Mouse (Mus musculus): Measurements from ENCODE around the gene Pcbp1. TPM values are rescaled to one million over a fixed set of nuclear protein-coding genes. Genes with fewer than 3 reads are reported as not detected.
A peak's percentile ranks its signal among the peaks of the same experiment; 100 is the strongest.

Gene Pcbp1
- total RNA-seq, 2 experiments from 2014 or later = 197 to 204 TPM

- DNase-seq (ENCODE audit: low spot score in 2 of 2) = peak; percentile 10 to 35
Measured at GRCm38 (mm10) chr6:86524879-86525645, 1.1 kb downstream of the Pcbp1 start.

DNA sequence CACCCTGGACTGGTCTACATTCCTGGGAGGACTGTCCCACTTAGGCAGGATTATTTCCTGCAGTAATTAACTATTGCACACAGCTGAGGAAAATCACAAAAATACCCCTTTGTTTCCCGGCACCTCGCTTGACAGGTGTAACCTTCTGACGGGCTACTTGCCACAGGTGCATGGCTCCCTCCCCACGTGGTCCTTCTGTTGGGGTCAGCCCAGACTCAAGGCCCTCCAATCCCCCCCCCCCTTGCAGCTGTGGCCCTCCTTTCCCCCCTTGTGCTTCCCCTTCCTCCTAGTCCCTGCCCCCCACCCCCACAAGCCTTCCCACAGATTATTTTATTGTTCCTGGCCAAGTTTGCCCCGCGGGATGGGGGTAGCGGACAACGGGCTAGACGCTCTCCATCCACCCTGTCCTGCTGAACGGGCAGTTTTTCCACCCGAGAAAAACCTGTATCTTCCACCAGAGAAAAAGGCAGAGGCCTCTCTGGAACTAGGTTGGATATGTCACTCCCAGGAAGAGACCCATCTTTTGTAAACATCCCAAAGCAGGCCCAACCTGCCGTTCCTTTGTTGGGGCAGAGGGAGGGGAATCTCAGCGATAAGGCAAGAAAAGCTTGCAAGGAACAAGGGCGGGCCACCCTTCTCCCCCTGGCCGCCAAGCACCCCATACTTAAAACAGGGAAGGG lies 2.2 kb downstream of the Pcbp1 start:
- DNase-seq (ENCODE audit: low spot score in 2 of 2) = no peak

- DNase-seq (ENCODE audit: low spot score in 2 of 2) = peak in 1 of 2 experiments; percentile 6
Measured at GRCm38 (mm10) chr6:86523242-86523754, 2.8 kb downstream of the Pcbp1 start.

DNA sequence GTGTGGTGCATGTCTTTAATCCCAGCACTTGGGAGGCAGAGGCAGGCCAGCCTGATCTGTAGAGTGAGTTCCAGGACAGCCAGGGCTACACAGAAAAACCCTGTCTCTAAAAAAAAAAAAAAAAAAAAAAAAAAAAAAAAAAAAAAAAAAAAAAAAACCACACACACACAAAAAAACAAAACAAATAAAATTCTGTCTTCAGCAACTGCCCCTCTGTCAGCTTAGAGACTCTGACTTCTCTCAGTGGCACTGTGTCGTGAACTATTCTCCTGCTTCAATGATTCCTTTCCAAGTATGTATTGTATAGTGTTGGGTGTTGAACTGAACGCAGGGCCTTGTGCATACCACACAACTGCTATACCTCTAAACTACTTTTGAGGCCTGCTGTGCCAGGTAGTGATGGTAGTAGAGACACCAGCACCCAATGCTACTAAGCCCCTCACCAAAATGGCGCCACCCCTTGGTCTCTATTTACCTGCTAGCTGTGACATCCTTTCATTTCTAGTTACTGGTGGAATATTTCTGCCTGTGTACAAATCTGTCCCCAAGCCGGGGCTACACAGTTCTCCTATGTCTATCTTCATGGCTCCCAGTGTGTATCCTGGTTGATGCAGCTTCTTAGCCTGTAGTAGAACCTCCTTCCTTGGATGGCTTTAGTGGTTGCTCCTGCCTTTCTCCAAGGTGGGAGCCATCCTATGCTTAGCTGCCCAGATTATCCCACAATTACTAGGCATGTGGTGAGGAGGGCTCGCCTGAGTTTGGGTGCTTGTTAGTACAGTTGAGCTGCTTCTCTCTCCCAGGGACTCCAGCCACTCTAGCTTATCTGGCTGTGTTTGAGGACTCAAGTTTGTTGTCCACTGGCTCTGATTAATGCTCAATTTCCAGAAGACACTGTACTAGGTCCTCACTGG lies 3.9 kb downstream of the Pcbp1 start:
- no peak for DNase-seq (ENCODE audit: low spot score in 2 of 2)

GRCm38 (mm10) chr6:86519767-86520345 lies 6.3 kb downstream of the Pcbp1 start:
- DNase-seq (ENCODE audit: low spot score in 2 of 2) = no peak

DNA sequence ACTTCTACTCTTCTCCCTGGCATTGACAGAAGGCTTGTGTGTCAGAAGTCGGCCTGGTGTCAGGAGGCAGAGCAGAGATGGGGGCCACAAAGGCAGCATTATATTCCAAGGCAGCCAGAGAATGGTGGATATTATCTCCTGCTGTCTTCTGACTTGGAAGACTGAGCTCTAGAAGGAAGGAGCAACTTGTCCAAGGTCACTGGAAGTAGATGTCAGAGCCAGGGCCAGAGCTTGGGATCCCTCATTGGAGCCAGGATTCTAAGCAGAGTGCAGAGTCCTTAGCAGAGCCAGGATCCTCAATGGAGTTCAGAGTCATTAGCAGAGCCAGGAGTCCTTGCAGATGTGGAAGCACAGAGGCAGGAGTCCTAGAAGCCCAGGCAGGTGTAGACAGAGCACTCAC lies 10.1 kb downstream of the Pcbp1 start:
- peak in 1 of 2 experiments; percentile 9 for DNase-seq (ENCODE audit: low spot score in 2 of 2)

GRCm38 (mm10) chr6:86513296-86513695 lies 12.8 kb downstream of the Pcbp1 start:
- DNase-seq (ENCODE audit: low spot score in 2 of 2) = no peak

GRCm38 (mm10) chr6:86510979-86511378 lies 15.1 kb downstream of the Pcbp1 start:
- no peak for DNase-seq (ENCODE audit: low spot score in 2 of 2)

DNA sequence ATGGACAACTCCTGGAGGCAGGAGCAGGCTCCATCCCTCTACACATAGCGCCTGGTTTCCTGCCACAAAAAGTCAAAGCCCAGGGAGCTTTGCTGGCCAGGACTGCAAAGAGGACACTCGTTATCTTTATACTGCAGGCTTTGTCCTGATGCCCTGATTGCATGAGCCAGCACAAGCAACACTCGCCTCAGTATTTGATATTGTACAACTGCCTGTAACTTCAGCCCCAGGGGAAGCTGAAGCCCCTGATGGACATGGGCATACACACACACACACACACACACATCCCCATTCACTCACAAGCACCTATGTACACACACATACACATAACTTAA lies 16.3 kb downstream of the Pcbp1 start:
- no peak for DNase-seq (ENCODE audit: low spot score in 2 of 2)

- no peak for DNase-seq (ENCODE audit: low spot score in 2 of 2)
Measured at GRCm38 (mm10) chr6:86509194-86509865, 16.8 kb downstream of the Pcbp1 start.

- DNase-seq (ENCODE audit: low spot score in 2 of 2) = no peak
Measured at GRCm38 (mm10) chr6:86508736-86509135, 17.4 kb downstream of the Pcbp1 start.

GRCm38 (mm10) chr6:86507116-86507515 lies 19.0 kb downstream of the Pcbp1 start:
- DNase-seq (ENCODE audit: low spot score in 2 of 2) = no peak

DNA sequence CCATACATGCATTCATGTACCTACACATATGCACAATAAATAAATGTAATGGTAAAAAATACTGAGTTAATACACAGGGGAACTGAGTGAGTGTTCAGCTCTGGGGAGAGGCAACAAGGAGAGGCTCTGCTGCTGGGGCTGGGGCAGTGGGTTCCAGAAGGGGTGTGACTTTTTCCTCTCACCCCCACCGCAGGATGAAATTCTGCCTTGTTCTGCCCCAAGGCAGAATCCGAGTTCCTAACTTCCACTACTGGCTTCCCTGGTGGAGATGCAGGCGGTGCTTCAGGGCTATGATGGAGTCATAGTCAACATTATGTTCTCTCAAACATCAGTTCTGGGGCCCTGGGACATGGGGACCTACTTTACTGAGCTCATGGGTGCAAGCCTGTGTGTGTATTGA lies 19.8 kb downstream of the Pcbp1 start:
- no peak for DNase-seq (ENCODE audit: low spot score in 2 of 2)

DNA sequence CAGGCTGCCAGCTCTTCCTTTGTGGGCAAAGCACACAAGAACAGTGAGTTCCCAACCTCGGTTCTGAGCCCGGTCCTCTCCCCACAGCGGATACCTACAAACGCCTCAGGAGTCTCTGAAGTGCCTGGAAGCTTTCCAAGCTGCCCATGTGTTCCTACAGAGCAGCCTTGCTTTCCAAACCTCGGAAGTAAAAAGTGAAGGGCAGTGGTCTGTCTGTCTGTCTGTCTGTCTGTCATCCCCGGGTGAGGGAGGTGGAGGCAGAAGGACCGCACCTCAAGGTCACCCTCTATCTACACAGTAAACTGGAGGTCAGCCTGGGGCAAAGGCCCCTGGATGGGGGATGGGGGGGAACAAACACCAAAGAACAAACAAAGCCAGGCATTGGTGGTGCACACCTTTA lies 20.4 kb downstream of the Pcbp1 start:
- DNase-seq (ENCODE audit: low spot score in 2 of 2) = no peak

- DNase-seq (ENCODE audit: low spot score in 2 of 2) = no peak
Measured at GRCm38 (mm10) chr6:86503513-86503912, 22.6 kb downstream of the Pcbp1 start.

DNA sequence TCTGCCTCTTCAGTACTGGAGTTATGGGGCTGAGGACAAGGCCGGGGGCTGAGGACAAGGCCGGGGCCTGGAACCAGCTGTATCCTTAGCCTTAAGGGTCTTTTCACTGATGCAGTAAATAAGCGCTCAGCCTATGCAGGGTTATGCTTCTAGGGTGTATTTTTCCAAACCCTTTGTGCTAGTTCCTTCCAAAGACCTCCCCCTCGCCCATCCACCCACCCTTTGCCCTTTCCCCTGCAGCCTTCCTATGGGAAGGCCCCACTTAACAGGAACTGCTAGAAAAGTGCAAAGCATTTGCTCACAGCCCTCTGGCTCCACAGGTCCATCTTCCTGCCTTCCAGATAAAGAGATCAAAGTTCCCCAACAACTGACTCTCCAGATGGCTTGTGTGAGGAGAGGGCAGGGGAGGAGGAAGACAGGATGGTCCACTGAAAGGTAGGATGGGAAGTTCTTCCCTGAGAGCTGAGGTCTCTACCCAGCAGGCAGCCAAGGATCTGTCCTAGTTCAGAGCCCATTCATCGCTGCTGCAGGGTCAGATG lies 26.5 kb downstream of the Pcbp1 start:
- DNase-seq (ENCODE audit: low spot score in 2 of 2) = no peak

- DNase-seq (ENCODE audit: low spot score in 2 of 2) = no peak
Measured at GRCm38 (mm10) chr6:86497942-86498732, 28.0 kb downstream of the Pcbp1 start.

GRCm38 (mm10) chr6:86497071-86497815 lies 28.9 kb downstream of the Pcbp1 start:
- DNase-seq (ENCODE audit: low spot score in 2 of 2) = no peak

DNA sequence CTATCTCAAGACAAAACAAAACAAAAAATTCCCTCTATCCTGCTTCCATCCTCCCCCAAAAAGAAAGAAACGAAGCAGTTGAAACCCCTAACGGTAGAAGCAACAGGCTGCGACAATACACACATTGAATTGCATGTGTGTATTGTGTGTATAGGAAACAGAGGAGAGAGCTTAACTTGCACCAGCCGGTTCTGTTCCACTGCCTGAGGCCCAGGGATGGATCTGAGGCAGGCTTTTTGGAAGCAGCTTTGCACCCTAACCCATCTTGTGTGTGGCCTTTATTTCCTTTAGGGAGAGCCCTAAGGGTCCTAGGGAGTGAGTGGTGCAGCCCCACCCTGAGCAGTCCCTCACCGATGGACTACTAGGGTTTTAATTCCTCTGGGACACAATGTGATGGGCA lies 29.5 kb downstream of the Pcbp1 start:
- DNase-seq (ENCODE audit: low spot score in 2 of 2) = no peak
